ENCODE assay signal across 8 mouse cellular contexts in the genomic region with DNA sequence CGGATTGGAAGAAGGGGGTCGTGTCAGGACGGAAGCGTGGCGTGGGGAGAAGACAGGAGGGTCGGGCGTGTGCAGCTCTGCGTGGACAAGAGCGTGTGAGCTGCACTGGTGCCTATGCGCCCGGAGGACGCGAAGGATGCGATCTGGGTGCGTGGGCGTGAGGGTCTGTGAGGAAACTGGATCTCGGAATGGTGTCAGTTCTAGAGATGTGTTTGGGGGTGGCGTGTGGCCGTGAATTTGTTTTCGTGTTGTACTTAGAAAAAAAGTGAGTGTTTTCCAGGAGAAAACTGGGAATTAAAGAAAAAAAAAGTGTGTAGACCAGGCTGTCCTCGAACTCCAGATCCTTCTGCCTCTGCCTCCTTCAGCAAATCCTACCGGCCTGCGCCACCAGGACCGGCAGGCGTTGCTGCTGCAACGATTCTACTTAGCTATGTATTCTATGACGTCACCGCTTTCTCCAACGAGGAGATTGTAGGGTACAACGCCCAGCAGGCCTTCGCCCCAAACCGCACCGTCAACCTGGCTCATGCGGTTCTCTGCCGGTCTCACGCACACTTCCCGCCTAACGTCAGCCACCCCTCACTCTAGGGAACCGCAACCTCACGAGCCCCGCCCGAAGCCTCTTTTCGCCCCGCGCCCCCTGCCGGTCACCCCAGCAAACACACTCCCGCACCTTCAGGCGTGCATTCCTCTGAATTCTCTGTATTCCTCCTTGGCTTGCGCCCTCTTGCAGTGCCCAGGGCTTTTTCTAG. TPM values are rescaled to one million over a fixed set of nuclear protein-coding genes. Genes with fewer than 3 reads are reported as not detected.
A peak's percentile ranks its signal among the peaks of the same experiment; 100 is the strongest.
DNase-seq lines count a peak whose midpoint lies in the region; ATAC-seq and TF ChIP-seq lines count a peak whose summit lies in the region.
"Not testable (repeated sequence)": the region's sequence is repeated elsewhere in the genome, so short reads cannot be mapped to it uniquely, and the experiment has no call there.

No protein-coding gene starts in this region.

- peaks cover 22% of the 10 kb centered on the region for H3K4me1 ChIP-seq in heart, embryonic 13.5 days
- not testable (repeated sequence) for H3K4me1 ChIP-seq in kidney, postnatal 0 days (replicated peaks; ENCODE audit: insufficient read depth, low read length); liver, adult 2 months (ENCODE audit: control insufficient read depth, insufficient read depth, low read length)

- ATAC-seq in erythroid progenitor cell, adult 5-6 weeks (replicated peaks; ENCODE audit: low FRiP score, poor library complexity, severe bottlenecking): peak; percentile 83
- peak; percentile 72 for ATAC-seq in heart, embryonic 13.5 days (ENCODE audit: extremely low read depth, insufficient number of reproducible peaks, low FRiP score, low TSS enrichment)
- peak; percentile 60 for ATAC-seq in kidney, postnatal 0 days (replicated peaks; ENCODE audit: low FRiP score, low read depth)
- ATAC-seq in monocyte, adult 5-6 weeks (replicated peaks; ENCODE audit: insufficient number of reproducible peaks, low FRiP score, low TSS enrichment, poor library complexity, severe bottlenecking): peak; percentile 44

- H3K4me3 ChIP-seq in C2C12 (ENCODE audit: insufficient read depth, poor library complexity, severe bottlenecking): peak overlapping the region; percentile 43
- H3K4me3 ChIP-seq in heart, embryonic 13.5 days: peak overlapping the region; percentile 72
- peak overlapping the region; percentile 66 for H3K4me3 ChIP-seq in kidney, postnatal 0 days (replicated peaks; ENCODE audit: low read depth, low read length)
- peak overlapping the region; percentile 90 for H3K4me3 ChIP-seq in liver, adult 2 months (ENCODE audit: insufficient read depth, low read depth, low read length)

- H3K79me3 ChIP-seq in C2C12 (ENCODE audit: low read depth): not testable (repeated sequence)

- H3K9ac ChIP-seq in heart, embryonic 13.5 days: peak overlapping the region; percentile 85
- peak overlapping the region; percentile 72 for H3K9ac ChIP-seq in kidney, postnatal 0 days (ENCODE audit: low read depth, low read length)
- H3K9ac ChIP-seq in liver, adult 2 months (ENCODE audit: low read depth, low read length): peak overlapping the region; percentile 87

- peak overlapping the region; percentile 82 for H3K27ac ChIP-seq in heart, embryonic 13.5 days (replicated peaks)
- H3K27ac ChIP-seq in kidney, postnatal 0 days: peak overlapping the region; percentile 93
- H3K27ac ChIP-seq in liver, adult 2 months (replicated peaks; ENCODE audit: insufficient read depth, low read depth, low read length): peak overlapping the region; percentile 65

- not testable (repeated sequence) for H3K79me2 ChIP-seq in C2C12 (ENCODE audit: control insufficient read depth, insufficient read depth); liver, adult 2 months (ENCODE audit: control insufficient read depth, insufficient read depth, low read length)

- TF ChIP-seq CTCF in C2C12 (IDR thresholded peaks at IDR 0.05; ENCODE audit: control insufficient read depth, insufficient read depth, insufficient read length): peak; percentile 6
- peak; percentile 66 for TF ChIP-seq CTCF in brain, embryonic 14.5 days (IDR thresholded peaks at IDR 0.05; ENCODE audit: borderline replicate concordance, extremely low read depth, insufficient read depth, insufficient read length)
- TF ChIP-seq CTCF in kidney, postnatal 0 days (IDR thresholded peaks at IDR 0.05; ENCODE audit: low read depth): peak; percentile 85
- TF ChIP-seq CTCF in liver, adult 2 months (IDR thresholded peaks at IDR 0.05; ENCODE audit: low read depth, low read length): peak; percentile 63

- DNase-seq in brain, embryonic 14.5 days (ENCODE audit: low read depth): peak; percentile 97
- peak; percentile 92 for DNase-seq in kidney, postnatal 0 days (ENCODE audit: low spot score)
- DNase-seq in liver, adult 2 months (ENCODE audit: extremely low read depth, low read depth, low spot score): peak; percentile 78
- peak; percentile 75 to 81 for DNase-seq in spleen, postnatal 36 days (ENCODE audit: low spot score in 2 of 2)

- WGBS in heart, embryonic 13.5 days: under 1% methylated on average over 49 of the region's 49 CpGs
- WGBS in kidney, postnatal 0 days: under 1% methylated on average over 49 of the region's 49 CpGs
- WGBS in liver, adult 2 months: under 1% methylated on average over 49 of the region's 49 CpGs

- TF ChIP-seq POLR2A in brain, embryonic 14.5 days (IDR thresholded peaks at IDR 0.05; ENCODE audit: borderline replicate concordance, extremely low read depth, insufficient read depth, insufficient read length, poor library complexity, severe bottlenecking); liver, adult 2 months (IDR thresholded peaks at IDR 0.05; ENCODE audit: extremely low read depth, insufficient read depth, low read length): not testable (repeated sequence)

- H3K4me2 ChIP-seq in heart, embryonic 13.5 days: peak overlapping the region; percentile 73
- H3K4me2 ChIP-seq in kidney, postnatal 0 days (ENCODE audit: low read length): peak overlapping the region; percentile 47

- peak overlapping the region; percentile 91 for H3ac ChIP-seq in C2C12 (ENCODE audit: control insufficient read depth, insufficient read length, low read depth)

- H3K9me3 ChIP-seq in heart, embryonic 13.5 days; kidney, postnatal 0 days (replicated peaks; ENCODE audit: low read length): not testable (repeated sequence)

- not testable (repeated sequence) for H3K36me3 ChIP-seq in C2C12 (ENCODE audit: control insufficient read depth, insufficient read depth); heart, embryonic 13.5 days; kidney, postnatal 0 days (ENCODE audit: insufficient read depth, low read length); liver, adult 2 months (ENCODE audit: control insufficient read depth, insufficient read depth, low read length)

- H3K27me3 ChIP-seq in C2C12 (ENCODE audit: control insufficient read depth, insufficient read depth, insufficient read length); heart, embryonic 13.5 days (replicated peaks); kidney, postnatal 0 days (ENCODE audit: insufficient read depth, low read length); liver, adult 2 months (ENCODE audit: control insufficient read depth, insufficient read depth, low read length): not testable (repeated sequence)

RNA-seq across cellular contexts. Expression of gene Klrb1c, which starts 10.3 kb away (rescaled TPM):
- not detected for polyA plus RNA-seq in C2C12 (2012; fragmentation: generic; extraction: Trizol)
- 0.05 and 0.07 TPM in 2 replicates for polyA plus RNA-seq in brain, embryonic 14.5 days (2012; rRNA removed)
- 10.5 TPM in 1 of 2 replicates, not detected in the other for total RNA-seq in erythroid progenitor cell, adult 5-6 weeks (2015; ENCODE audit: low replicate concordance)
- total RNA-seq in erythroid progenitor cell, adult 5-6 weeks (2017; ENCODE audit: low replicate concordance): 1.3 and 1.5 TPM in 2 replicates
- polyA plus RNA-seq in heart, embryonic 13.5 days (2015; fragmentation: Nextera tagmentation; extraction: Ambion mirVana): 0.15 TPM in 1 of 2 replicates, not detected in the other
- polyA plus RNA-seq in kidney, postnatal 0 days (2015; fragmentation: Nextera tagmentation; extraction: Ambion mirVana): 0.16 and 0.17 TPM in 2 replicates
- 0.74 and 1.1 TPM in 2 replicates for total RNA-seq in liver, adult 2 months (2014; rRNA removed)
- 0.13 and 0.17 TPM in 2 replicates for polyA plus RNA-seq in liver, adult 2 months (2012; rRNA removed)
- 160 to 719 TPM (median 207 TPM) in 3 replicates for total RNA-seq in monocyte, adult 5-6 weeks (2017)

RNA-seq across cellular contexts. Expression of gene Gm44511, which starts 26.8 kb away (rescaled TPM):
- not detected for polyA plus RNA-seq in C2C12 (2012; fragmentation: generic; extraction: Trizol)
- polyA plus RNA-seq in brain, embryonic 14.5 days (2012; rRNA removed): not detected in 2 replicates
- not detected in 2 replicates for total RNA-seq in erythroid progenitor cell, adult 5-6 weeks (2015; ENCODE audit: low replicate concordance)
- not detected in 2 replicates for total RNA-seq in erythroid progenitor cell, adult 5-6 weeks (2017; ENCODE audit: low replicate concordance)
- polyA plus RNA-seq in heart, embryonic 13.5 days (2015; fragmentation: Nextera tagmentation; extraction: Ambion mirVana): not detected in 2 replicates
- polyA plus RNA-seq in kidney, postnatal 0 days (2015; fragmentation: Nextera tagmentation; extraction: Ambion mirVana): not detected in 2 replicates
- 0.37 TPM in 1 of 2 replicates, not detected in the other for total RNA-seq in liver, adult 2 months (2014; rRNA removed)
- polyA plus RNA-seq in liver, adult 2 months (2012; rRNA removed): not detected in 2 replicates
- 0.57 TPM in 1 of 3 replicates, not detected in the others for total RNA-seq in monocyte, adult 5-6 weeks (2017)

RNA-seq across cellular contexts. Expression of gene Klrb1b, which starts 26.8 kb away (rescaled TPM):
- not detected for polyA plus RNA-seq in C2C12 (2012; fragmentation: generic; extraction: Trizol)
- polyA plus RNA-seq in brain, embryonic 14.5 days (2012; rRNA removed): 0.05 TPM in 1 of 2 replicates, not detected in the other
- 2.9 TPM in 1 of 2 replicates, not detected in the other for total RNA-seq in erythroid progenitor cell, adult 5-6 weeks (2015; ENCODE audit: low replicate concordance)
- total RNA-seq in erythroid progenitor cell, adult 5-6 weeks (2017; ENCODE audit: low replicate concordance): not detected in 2 replicates
- not detected in 2 replicates for polyA plus RNA-seq in heart, embryonic 13.5 days (2015; fragmentation: Nextera tagmentation; extraction: Ambion mirVana)
- polyA plus RNA-seq in kidney, postnatal 0 days (2015; fragmentation: Nextera tagmentation; extraction: Ambion mirVana): not detected in 2 replicates
- 0.07 and 0.09 TPM in 2 replicates for total RNA-seq in liver, adult 2 months (2014; rRNA removed)
- not detected in 2 replicates for polyA plus RNA-seq in liver, adult 2 months (2012; rRNA removed)
- 99.8 to 219 TPM (median 100 TPM) in 3 replicates for total RNA-seq in monocyte, adult 5-6 weeks (2017)

Comparison
In these comparisons a context has a peak if more than half of its experiments do, and no peak if none do; other contexts are left out.
1. Peak in every context shown above with its lines: DNase-seq, ATAC-seq, H3K4me3 ChIP-seq and H3K27ac ChIP-seq.
2. CTCF ChIP-seq: peak in every context shown above with its lines; median percentile 85 in kidney, postnatal 0 days; 66 in brain, embryonic 14.5 days; 63 in liver, adult 2 months; 6 in C2C12.